Mouse (Mus musculus): ENCODE results near the gene Ap1m2. TPM values are rescaled to one million over a fixed set of nuclear protein-coding genes. Genes with fewer than 3 reads are reported as not detected.

Ap1m2 gene
- polyA plus RNA-seq, 1 experiment from 2014 or later, result 35.9 TPM

DNA sequence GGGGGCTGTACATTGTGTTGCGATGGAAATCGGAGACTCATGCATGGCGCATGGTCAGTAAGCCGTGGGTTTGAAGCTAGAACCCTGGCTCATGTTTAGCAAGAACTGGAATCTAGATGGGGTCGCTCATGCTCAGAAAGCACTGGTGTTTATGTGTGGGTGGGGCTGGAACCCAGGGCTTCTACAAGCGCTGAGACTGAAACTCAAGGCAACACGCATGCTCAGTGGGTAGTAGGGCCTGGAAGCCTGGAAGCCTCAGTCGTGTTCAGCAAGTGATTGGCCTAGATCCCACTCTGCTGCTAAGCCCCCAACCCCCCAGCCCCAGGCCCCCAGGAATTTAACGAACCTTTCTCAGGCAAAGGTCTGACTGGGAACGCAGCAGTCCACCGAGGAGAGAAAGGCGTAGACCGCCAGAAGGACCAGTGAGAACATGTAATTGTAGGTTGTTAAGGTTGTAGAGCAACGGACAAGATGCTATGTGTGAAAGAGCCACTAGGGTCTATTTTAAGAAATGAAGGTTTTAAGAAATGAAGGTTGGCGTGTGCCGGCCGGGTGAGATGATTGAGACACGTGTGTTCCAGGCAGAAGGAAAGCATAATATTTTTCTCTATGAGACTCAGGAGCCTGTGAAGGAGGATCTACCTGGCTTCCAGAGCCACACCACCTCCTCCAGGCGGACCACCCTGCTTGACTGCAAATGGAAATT is 10.2 kb upstream of the Ap1m2 start:
- Histone ChIP-seq H3K36me3 (ENCODE audit: insufficient read depth, low read length) (no peaks in the 10 kb centered on the region), H3K27me3 (replicated peaks; ENCODE audit: insufficient read depth, low read length) (no peaks in the 10 kb centered on the region), H3K4me3 (ENCODE audit: low read depth, low read length) (peak overlapping the region; percentile 68; the same call in 1 of the 2 replicates), H3K4me1 (ENCODE audit: insufficient read depth, low read depth, low read length) (peaks cover 6% of the 10 kb centered on the region), H3K9me3 (ENCODE audit: low read length) (no peaks in the 10 kb centered on the region), H3K4me2 (replicated peaks; ENCODE audit: low read depth, low read length) (peak overlapping the region; percentile 72; the same call in 1 of the 2 replicates), H3K9ac (replicated peaks; ENCODE audit: low read depth) (no peak overlapping the region), H3K27ac (ENCODE audit: low read length) (peak overlapping the region; percentile 83; the same call in 1 of the 2 replicates)
- 78% methylated on average over 19 of the region's 19 CpGs for WGBS
- DNase-seq (ENCODE audit: low spot score) (no peak), ATAC-seq (no peak)
- TF ChIP-seq CTCF (IDR thresholded peaks at IDR 0.05) (no peak), EP300 (IDR thresholded peaks at IDR 0.05) (no peak)

DNA sequence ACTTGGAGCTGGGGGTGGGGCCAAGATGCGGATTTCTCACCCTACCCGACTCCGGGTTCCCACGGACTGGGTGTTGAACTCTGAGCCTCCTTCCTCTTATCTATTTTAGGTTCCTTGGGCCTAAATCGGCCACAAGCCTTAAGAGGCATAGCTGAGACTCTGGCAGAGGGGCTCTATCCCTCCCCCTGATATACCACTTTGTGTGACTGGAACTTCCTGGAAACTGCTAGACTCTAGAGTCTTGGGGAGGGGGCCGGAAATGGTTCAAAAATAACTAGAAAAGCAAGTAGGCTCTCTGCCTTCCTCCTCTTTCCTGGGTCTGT is 9.3 kb upstream of the Ap1m2 start:
- Histone ChIP-seq H3K9me3 (ENCODE audit: low read length) (no peaks in the 10 kb centered on the region), H3K9ac (replicated peaks; ENCODE audit: low read depth) (peak overlapping the region; percentile 62), H3K36me3 (ENCODE audit: insufficient read depth, low read length) (no peaks in the 10 kb centered on the region), H3K4me2 (replicated peaks; ENCODE audit: low read depth, low read length) (peak overlapping the region; percentile 72), H3K27me3 (replicated peaks; ENCODE audit: insufficient read depth, low read length) (no peaks in the 10 kb centered on the region), H3K27ac (ENCODE audit: low read length) (peak overlapping the region; percentile 83; the same call in 1 of the 2 replicates), H3K4me1 (ENCODE audit: insufficient read depth, low read depth, low read length) (peaks cover 3% of the 10 kb centered on the region; the same call in 1 of the 2 replicates), H3K4me3 (ENCODE audit: low read depth, low read length) (peak overlapping the region; percentile 68)
- TF ChIP-seq EP300 (IDR thresholded peaks at IDR 0.05) (no peak), CTCF (IDR thresholded peaks at IDR 0.05) (no peak)
- ATAC-seq (peak; percentile 3; the same call in 1 of the 2 replicates), DNase-seq (ENCODE audit: low spot score) (peak; percentile 58)
- 4% methylated on average over 6 of the region's 6 CpGs for WGBS

DNA sequence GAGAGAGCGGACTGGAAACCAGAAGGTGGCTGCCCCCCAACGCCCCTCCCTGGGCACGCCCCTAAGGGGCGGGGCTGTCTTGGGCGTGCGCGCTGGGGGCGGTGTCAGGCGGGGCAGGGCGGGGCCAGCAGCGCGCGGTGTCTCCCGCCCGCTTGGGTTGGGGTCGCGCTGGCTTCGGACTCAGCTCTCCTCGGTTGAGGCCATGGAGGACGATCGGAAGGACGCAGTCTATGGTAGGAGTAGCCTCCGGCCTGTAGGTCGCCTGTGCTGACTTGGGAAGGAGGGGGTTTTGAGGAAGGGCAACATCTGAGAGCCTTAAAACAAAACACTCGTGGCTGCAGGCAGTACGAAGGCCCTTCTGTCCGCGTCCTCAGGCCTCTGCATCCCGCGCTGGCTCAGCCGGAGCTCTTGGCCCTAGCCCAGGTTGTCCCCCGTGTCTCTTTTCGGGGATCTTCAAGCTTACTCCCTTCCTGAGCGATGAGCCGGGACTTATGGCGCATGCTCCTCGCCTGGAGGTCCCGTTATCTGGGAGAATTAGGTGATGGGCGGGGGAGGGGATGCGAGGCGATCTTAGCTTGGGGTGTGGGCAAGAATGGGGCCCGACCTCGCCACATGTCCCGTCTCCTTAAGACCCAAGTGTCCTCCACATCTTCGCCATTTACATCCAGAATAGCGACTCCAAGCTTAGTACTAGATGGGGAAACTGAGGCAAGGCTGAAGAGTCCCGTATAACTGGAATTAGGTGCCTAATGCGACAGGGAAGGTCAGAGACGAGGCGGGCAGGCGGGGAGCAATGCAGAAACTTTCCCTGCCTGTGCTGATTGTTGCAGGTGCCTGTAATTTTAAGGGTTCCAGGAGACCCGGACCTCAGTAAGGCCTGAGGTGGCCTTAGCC is 8.7 kb upstream of the Ap1m2 start, which contains the start of gene Slc44a2:
Slc44a2 (plus strand) TSS at position 80 of the 894 bp plus-strand sequence.
- H3K27ac ChIP-seq (ENCODE audit: low read length), result peak within 1 kb of the TSS; percentile 83
- DNase-seq (ENCODE audit: low spot score) (peak; percentile 88), ATAC-seq (peak; percentile 94)
- peaks cover 3% of the 10 kb centered on the region; the same call in 1 of the 2 replicates for H3K4me1 ChIP-seq (ENCODE audit: insufficient read depth, low read depth, low read length)
- peak within 1 kb of the TSS; percentile 72 for H3K4me2 ChIP-seq (replicated peaks; ENCODE audit: low read depth, low read length)
- no peaks in the 10 kb centered on the region for H3K36me3 ChIP-seq (ENCODE audit: insufficient read depth, low read length)
- no peaks in the 10 kb centered on the region for H3K27me3 ChIP-seq (replicated peaks; ENCODE audit: insufficient read depth, low read length)
- TF ChIP-seq CTCF (IDR thresholded peaks at IDR 0.05), result peak; percentile 36
- TF ChIP-seq EP300 (IDR thresholded peaks at IDR 0.05), result no peak
- no peaks in the 10 kb centered on the region for H3K9me3 ChIP-seq (ENCODE audit: low read length)
- peak within 1 kb of the TSS; percentile 68 for H3K4me3 ChIP-seq (ENCODE audit: low read depth, low read length)
- 1% methylated on average over 52 of the region's 52 CpGs for whole genome bisulfite sequencing
- H3K9ac ChIP-seq (replicated peaks; ENCODE audit: low read depth), result peak within 1 kb of the TSS; percentile 62

DNA sequence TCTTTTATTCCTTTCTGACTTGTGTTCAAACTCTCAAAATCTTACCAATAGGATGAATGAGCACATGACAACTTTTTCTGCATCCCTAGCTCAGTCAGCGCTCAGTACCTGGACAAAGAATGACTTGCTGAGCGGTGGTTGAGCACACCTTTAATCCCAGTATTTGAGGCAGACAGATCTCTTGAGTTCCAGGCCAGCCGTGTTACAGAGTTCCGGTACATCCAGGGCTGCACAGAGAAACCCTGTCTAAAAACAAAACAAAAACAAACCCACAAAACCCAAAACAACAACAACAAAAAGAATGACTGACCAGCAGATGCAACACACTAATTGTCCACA is 8.1 kb upstream of the Ap1m2 start:
- Histone ChIP-seq H3K27me3 (replicated peaks; ENCODE audit: insufficient read depth, low read length) (no peaks in the 10 kb centered on the region), H3K4me1 (ENCODE audit: insufficient read depth, low read depth, low read length) (peaks cover 3% of the 10 kb centered on the region; the same call in 1 of the 2 replicates), H3K4me2 (replicated peaks; ENCODE audit: low read depth, low read length) (peak overlapping the region; percentile 72), H3K4me3 (ENCODE audit: low read depth, low read length) (peak overlapping the region; percentile 68), H3K9ac (replicated peaks; ENCODE audit: low read depth) (no peak overlapping the region; the same call in 1 of the 2 replicates), H3K27ac (ENCODE audit: low read length) (no peak overlapping the region), H3K9me3 (ENCODE audit: low read length) (no peaks in the 10 kb centered on the region), H3K36me3 (ENCODE audit: insufficient read depth, low read length) (no peaks in the 10 kb centered on the region)
- WGBS, result 24% methylated on average over 4 of the region's 4 CpGs
- DNase-seq (ENCODE audit: low spot score) (no peak), ATAC-seq (no peak)
- no peak for TF ChIP-seq EP300 (IDR thresholded peaks at IDR 0.05)
- no peak for TF ChIP-seq CTCF (IDR thresholded peaks at IDR 0.05)

DNA sequence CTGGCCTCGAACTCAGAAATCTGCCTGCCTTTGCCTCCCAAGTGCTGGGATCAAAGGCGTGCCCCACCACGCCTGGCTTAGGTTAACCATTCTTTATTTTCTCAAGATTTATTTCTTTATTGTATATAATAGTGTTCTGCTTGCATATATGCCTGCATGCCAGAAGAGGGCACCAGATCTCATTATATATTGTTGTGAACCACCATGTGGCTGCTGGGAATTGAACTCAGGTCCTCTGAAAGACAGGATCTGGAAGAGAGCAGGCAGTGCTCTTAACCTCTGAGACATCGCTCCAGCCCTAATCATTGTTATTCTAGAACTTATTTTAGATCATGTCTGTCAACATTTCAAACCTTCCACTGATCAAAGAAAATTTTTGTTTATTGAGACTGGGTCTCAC is 7.4 kb upstream of the Ap1m2 start:
- Histone ChIP-seq H3K4me2 (replicated peaks; ENCODE audit: low read depth, low read length) (no peak overlapping the region), H3K9me3 (ENCODE audit: low read length) (no peaks in the 10 kb centered on the region), H3K27ac (ENCODE audit: low read length) (no peak overlapping the region), H3K4me1 (ENCODE audit: insufficient read depth, low read depth, low read length) (peaks cover 3% of the 10 kb centered on the region; the same call in 1 of the 2 replicates), H3K27me3 (replicated peaks; ENCODE audit: insufficient read depth, low read length) (no peaks in the 10 kb centered on the region), H3K36me3 (ENCODE audit: insufficient read depth, low read length) (no peaks in the 10 kb centered on the region), H3K9ac (replicated peaks; ENCODE audit: low read depth) (no peak overlapping the region), H3K4me3 (ENCODE audit: low read depth, low read length) (no peak overlapping the region)
- WGBS, result 94% methylated on average over 4 of the region's 4 CpGs
- no peak for ATAC-seq
- TF ChIP-seq CTCF (IDR thresholded peaks at IDR 0.05), result peak; percentile 34
- no peak for TF ChIP-seq EP300 (IDR thresholded peaks at IDR 0.05)
- DNase-seq (ENCODE audit: low spot score), result no peak

DNA sequence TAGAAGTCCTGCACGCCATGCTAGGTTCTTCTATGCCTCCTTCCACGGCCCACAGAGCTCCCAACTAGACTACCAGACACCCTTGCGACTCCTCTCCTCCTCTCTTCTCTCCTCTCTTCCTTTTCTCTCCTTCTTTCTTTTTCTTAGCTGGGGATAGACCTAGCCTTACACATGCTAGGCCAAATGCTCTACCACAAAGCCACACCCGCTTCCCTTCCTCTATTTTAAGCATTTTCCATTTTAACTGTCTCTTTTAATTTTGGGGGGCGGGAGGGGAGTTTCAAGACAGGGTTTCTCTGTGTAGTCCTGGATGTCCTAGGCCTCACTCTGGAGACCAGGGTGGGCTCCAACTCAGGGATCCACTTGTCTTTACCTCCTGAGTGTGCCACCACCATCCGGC is 6.7 kb upstream of the Ap1m2 start:
- DNase-seq (ENCODE audit: low spot score), result no peak

More for the DNA sequence above, 6.7 kb upstream of the Ap1m2 start:
- H3K27me3 ChIP-seq (replicated peaks; ENCODE audit: insufficient read depth, low read length), result no peaks in the 10 kb centered on the region
- H3K4me3 ChIP-seq (ENCODE audit: low read depth, low read length), result no peak overlapping the region
- H3K4me1 ChIP-seq (ENCODE audit: insufficient read depth, low read depth, low read length), result peaks cover 3% of the 10 kb centered on the region; the same call in 1 of the 2 replicates
- no peak overlapping the region for H3K9ac ChIP-seq (replicated peaks; ENCODE audit: low read depth)
- no peak overlapping the region for H3K4me2 ChIP-seq (replicated peaks; ENCODE audit: low read depth, low read length)
- no peak overlapping the region for H3K27ac ChIP-seq (ENCODE audit: low read length)
- no peaks in the 10 kb centered on the region for H3K9me3 ChIP-seq (ENCODE audit: low read length)
- 93% methylated on average over 6 of the region's 6 CpGs for WGBS
- no peaks in the 10 kb centered on the region for H3K36me3 ChIP-seq (ENCODE audit: insufficient read depth, low read length)
- no peak for ATAC-seq
- TF ChIP-seq EP300 (IDR thresholded peaks at IDR 0.05) (no peak), CTCF (IDR thresholded peaks at IDR 0.05) (no peak)
